Mouse (Mus musculus): ENCODE measurements at regions not wholly inside any gene's neighbourhood (a gene's known extent, or its start where the extent isn't known, plus 50 kb on each side); places are given as distances from the start of the nearest gene placed in this dataset.

GRCm38 (mm10) chr15:94219907-94220306, 245.3 kb downstream of the Adamts20 start:
- Histone ChIP-seq H3K4me3 (ENCODE audit: low read length) (no peak overlapping the region), H3K4me2 (ENCODE audit: low read depth, low read length) (no peak overlapping the region), H3K27ac (ENCODE audit: low read length) (no peak overlapping the region), H3K9me3 (ENCODE audit: control insufficient read depth, low read length) (no peaks in the 10 kb centered on the region), H3K4me1 (ENCODE audit: control insufficient read depth, insufficient read depth, low read length) (peaks cover 9% of the 10 kb centered on the region), H3K36me3 (ENCODE audit: control insufficient read depth, insufficient read depth, low read length) (no peaks in the 10 kb centered on the region), H3K27me3 (replicated peaks; ENCODE audit: control insufficient read depth, insufficient read depth, low read length) (no peaks in the 10 kb centered on the region), H3K9ac (ENCODE audit: low read depth, low read length) (no peak overlapping the region)
- WGBS = 53% methylated on average over 5 of the region's 5 CpGs
- no peak for ATAC-seq

DNA sequence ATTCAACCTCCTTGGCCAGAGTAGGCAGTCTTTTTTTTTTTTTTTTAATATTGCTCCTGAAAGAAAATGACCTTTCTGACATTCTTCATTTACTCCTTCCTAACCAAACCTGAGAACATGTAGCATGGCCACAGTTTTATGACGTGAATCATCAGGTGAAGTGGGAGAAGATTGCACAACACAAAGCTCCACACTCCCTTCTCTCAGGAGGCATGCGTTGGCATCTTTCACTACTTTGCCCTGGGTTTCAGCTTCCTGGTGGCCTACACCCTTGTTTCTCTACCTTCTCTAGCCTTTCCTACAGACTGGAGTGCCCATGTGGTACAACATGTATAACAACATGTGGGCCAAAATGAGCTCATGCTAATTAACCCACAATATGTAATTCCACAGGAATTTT, 248.5 kb downstream of the Adamts20 start:
- no peak for ATAC-seq
- no peaks in the 10 kb centered on the region for H3K36me3 ChIP-seq (ENCODE audit: control insufficient read depth, insufficient read depth, low read length)
- H3K9me3 ChIP-seq (ENCODE audit: control insufficient read depth, low read length) = no peaks in the 10 kb centered on the region
- no peaks in the 10 kb centered on the region for H3K27me3 ChIP-seq (replicated peaks; ENCODE audit: control insufficient read depth, insufficient read depth, low read length)
- H3K27ac ChIP-seq (ENCODE audit: low read length) = no peak overlapping the region
- no peak overlapping the region for H3K4me3 ChIP-seq (ENCODE audit: low read length)
- H3K4me2 ChIP-seq (ENCODE audit: low read depth, low read length) = no peak overlapping the region
- no peak overlapping the region for H3K9ac ChIP-seq (ENCODE audit: low read depth, low read length)
- 68% methylated on average over 2 of the region's 2 CpGs for WGBS
- H3K4me1 ChIP-seq (ENCODE audit: control insufficient read depth, insufficient read depth, low read length) = peaks cover 12% of the 10 kb centered on the region; the same call in 1 of the 2 replicates

DNA sequence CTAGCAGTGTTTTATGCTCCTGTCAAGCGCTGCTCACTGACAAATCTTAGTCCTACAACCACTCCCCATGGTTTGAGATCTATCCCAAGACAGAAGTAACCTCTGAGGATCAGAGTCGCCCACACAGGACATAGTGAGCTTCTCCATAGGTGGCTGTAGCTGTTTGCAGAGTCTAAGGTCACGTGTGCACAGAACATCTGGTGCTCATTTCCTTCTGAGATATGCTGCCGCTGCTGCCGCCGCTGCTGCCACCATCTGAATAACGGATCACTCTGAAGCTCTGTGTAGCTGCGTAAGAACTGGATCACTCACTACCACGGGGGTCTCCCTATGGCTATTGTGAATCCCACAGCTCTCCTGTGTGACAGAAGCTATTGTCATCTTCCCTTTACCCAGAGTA, 250.8 kb downstream of the Adamts20 start:
- H3K27me3 ChIP-seq (replicated peaks; ENCODE audit: control insufficient read depth, insufficient read depth, low read length) = no peaks in the 10 kb centered on the region
- no peaks in the 10 kb centered on the region for H3K9me3 ChIP-seq (ENCODE audit: control insufficient read depth, low read length)
- H3K4me2 ChIP-seq (ENCODE audit: low read depth, low read length) = no peak overlapping the region
- H3K4me1 ChIP-seq (ENCODE audit: control insufficient read depth, insufficient read depth, low read length) = peaks cover 7% of the 10 kb centered on the region; the same call in 1 of the 2 replicates
- H3K9ac ChIP-seq (ENCODE audit: low read depth, low read length) = no peak overlapping the region
- H3K27ac ChIP-seq (ENCODE audit: low read length) = no peak overlapping the region
- 21% methylated on average over 9 of the region's 9 CpGs for WGBS
- ATAC-seq = peak; percentile 36; the same call in 1 of the 2 replicates
- no peaks in the 10 kb centered on the region for H3K36me3 ChIP-seq (ENCODE audit: control insufficient read depth, insufficient read depth, low read length)
- no peak overlapping the region for H3K4me3 ChIP-seq (ENCODE audit: low read length)

GRCm38 (mm10) chr15:94213393-94213792, 251.8 kb downstream of the Adamts20 start:
- WGBS = 25% methylated on average over 4 of the region's 4 CpGs
- Histone ChIP-seq H3K4me3 (ENCODE audit: low read length) (no peak overlapping the region), H3K4me1 (ENCODE audit: control insufficient read depth, insufficient read depth, low read length) (peaks cover 7% of the 10 kb centered on the region; the same call in 1 of the 2 replicates), H3K27me3 (replicated peaks; ENCODE audit: control insufficient read depth, insufficient read depth, low read length) (no peaks in the 10 kb centered on the region), H3K9me3 (ENCODE audit: control insufficient read depth, low read length) (no peaks in the 10 kb centered on the region), H3K9ac (ENCODE audit: low read depth, low read length) (no peak overlapping the region), H3K27ac (ENCODE audit: low read length) (no peak overlapping the region), H3K36me3 (ENCODE audit: control insufficient read depth, insufficient read depth, low read length) (no peaks in the 10 kb centered on the region), H3K4me2 (ENCODE audit: low read depth, low read length) (no peak overlapping the region)
- ATAC-seq = no peak

DNA sequence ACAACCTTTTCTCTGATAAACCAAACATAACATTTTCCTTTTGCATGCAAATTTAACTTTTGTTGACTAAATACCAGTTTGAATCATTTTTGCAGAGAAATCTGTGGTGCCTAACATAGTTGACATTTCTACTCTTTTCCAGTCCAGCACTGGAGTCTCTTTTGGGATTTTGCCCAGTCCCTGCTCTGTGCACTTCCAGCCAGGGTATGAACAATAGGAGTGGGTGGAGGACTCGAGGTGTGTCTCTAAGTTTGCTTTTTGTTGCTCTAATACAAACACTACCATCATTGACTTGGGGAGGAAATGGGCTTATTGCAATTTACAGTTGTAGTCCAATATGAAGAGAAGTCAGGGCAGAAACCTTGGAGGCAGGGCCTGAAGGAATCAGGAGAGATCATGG, 256.7 kb downstream of the Adamts20 start:
- no peaks in the 10 kb centered on the region for H3K9me3 ChIP-seq (ENCODE audit: control insufficient read depth, low read length)
- no peaks in the 10 kb centered on the region for H3K36me3 ChIP-seq (ENCODE audit: control insufficient read depth, insufficient read depth, low read length)
- H3K9ac ChIP-seq (ENCODE audit: low read depth, low read length) = no peak overlapping the region
- no peak overlapping the region for H3K27ac ChIP-seq (ENCODE audit: low read length)
- 0 out of 2 replicates have a peak, but pooled peaks cover 3% of the 10 kb centered on the region for H3K4me1 ChIP-seq (ENCODE audit: control insufficient read depth, insufficient read depth, low read length)
- H3K27me3 ChIP-seq (replicated peaks; ENCODE audit: control insufficient read depth, insufficient read depth, low read length) = no peaks in the 10 kb centered on the region
- no peak overlapping the region for H3K4me2 ChIP-seq (ENCODE audit: low read depth, low read length)
- H3K4me3 ChIP-seq (ENCODE audit: low read length) = no peak overlapping the region
- WGBS = 48% methylated on average over 1 of the region's 1 CpGs
- no peak for ATAC-seq

GRCm38 (mm10) chr15:94206454-94206853, 258.8 kb downstream of the Adamts20 start:
- H3K36me3 ChIP-seq (ENCODE audit: control insufficient read depth, insufficient read depth, low read length) = no peaks in the 10 kb centered on the region
- no peak overlapping the region for H3K4me2 ChIP-seq (ENCODE audit: low read depth, low read length)
- no peaks in the 10 kb centered on the region for H3K9me3 ChIP-seq (ENCODE audit: control insufficient read depth, low read length)
- ATAC-seq = no peak
- no peak overlapping the region for H3K27ac ChIP-seq (ENCODE audit: low read length)
- no peaks in the 10 kb centered on the region for H3K27me3 ChIP-seq (replicated peaks; ENCODE audit: control insufficient read depth, insufficient read depth, low read length)
- 76% methylated on average over 8 of the region's 8 CpGs for WGBS
- H3K9ac ChIP-seq (ENCODE audit: low read depth, low read length) = no peak overlapping the region
- no peak overlapping the region for H3K4me3 ChIP-seq (ENCODE audit: low read length)
- H3K4me1 ChIP-seq (ENCODE audit: control insufficient read depth, insufficient read depth, low read length) = 0 out of 2 replicates have a peak, but pooled peaks cover 3% of the 10 kb centered on the region

- Histone ChIP-seq H3K36me3 (ENCODE audit: control insufficient read depth, insufficient read depth, low read length) (no peaks in the 10 kb centered on the region), H3K9ac (ENCODE audit: low read depth, low read length) (no peak overlapping the region), H3K27ac (ENCODE audit: low read length) (no peak overlapping the region), H3K4me1 (ENCODE audit: control insufficient read depth, insufficient read depth, low read length) (0 out of 2 replicates have a peak, but pooled peaks cover 3% of the 10 kb centered on the region), H3K27me3 (replicated peaks; ENCODE audit: control insufficient read depth, insufficient read depth, low read length) (no peaks in the 10 kb centered on the region), H3K4me2 (ENCODE audit: low read depth, low read length) (no peak overlapping the region), H3K4me3 (ENCODE audit: low read length) (no peak overlapping the region), H3K9me3 (ENCODE audit: control insufficient read depth, low read length) (no peaks in the 10 kb centered on the region)
- WGBS = 65% methylated on average over 11 of the region's 11 CpGs
- ATAC-seq = no peak
Observed at GRCm38 (mm10) chr15:94205309-94205893, 259.8 kb downstream of the Adamts20 start.

- Histone ChIP-seq H3K27ac (ENCODE audit: low read length) (no peak overlapping the region), H3K36me3 (ENCODE audit: control insufficient read depth, insufficient read depth, low read length) (no peaks in the 10 kb centered on the region), H3K4me2 (ENCODE audit: low read depth, low read length) (no peak overlapping the region), H3K9me3 (ENCODE audit: control insufficient read depth, low read length) (no peaks in the 10 kb centered on the region), H3K9ac (ENCODE audit: low read depth, low read length) (no peak overlapping the region), H3K4me1 (ENCODE audit: control insufficient read depth, insufficient read depth, low read length) (no peaks in the 10 kb centered on the region), H3K27me3 (replicated peaks; ENCODE audit: control insufficient read depth, insufficient read depth, low read length) (no peaks in the 10 kb centered on the region), H3K4me3 (ENCODE audit: low read length) (no peak overlapping the region)
- WGBS = 52% methylated on average over 7 of the region's 7 CpGs
- no peak for ATAC-seq
Observed at GRCm38 (mm10) chr15:94190081-94190488, 275.1 kb downstream of the Adamts20 start.

- H3K9ac ChIP-seq (ENCODE audit: low read depth, low read length) = no peak overlapping the region
- no peaks in the 10 kb centered on the region for H3K27me3 ChIP-seq (replicated peaks; ENCODE audit: control insufficient read depth, insufficient read depth, low read length)
- H3K36me3 ChIP-seq (ENCODE audit: control insufficient read depth, insufficient read depth, low read length) = no peaks in the 10 kb centered on the region
- no peak overlapping the region for H3K27ac ChIP-seq (ENCODE audit: low read length)
- no peak overlapping the region for H3K4me3 ChIP-seq (ENCODE audit: low read length)
- 66% methylated on average over 4 of the region's 4 CpGs for WGBS
- no peak overlapping the region for H3K4me2 ChIP-seq (ENCODE audit: low read depth, low read length)
- H3K4me1 ChIP-seq (ENCODE audit: control insufficient read depth, insufficient read depth, low read length) = no peaks in the 10 kb centered on the region
- H3K9me3 ChIP-seq (ENCODE audit: control insufficient read depth, low read length) = no peaks in the 10 kb centered on the region
- no peak for ATAC-seq
Observed at GRCm38 (mm10) chr15:94187588-94187987, 277.6 kb downstream of the Adamts20 start.
